Mouse (Mus musculus) cerebellum, adult 2 months (tissue): ENCODE measurements around the gene St6galnac3.

Source experiments
- CTCF ChIP-seq: fragments of 200-500 bp; IDR thresholded peaks from 2 replicates; pipeline ENCODE4 v1.5.1; 2011; ENCODE audit warnings: low read depth, mild to moderate bottlenecking, control low read depth, low read length, moderate library complexity, borderline replicate concordance; ENCODE audit not compliant: insufficient read depth
- POLR2A ChIP-seq: fragments of 200-500 bp; IDR thresholded peaks from 2 replicates; pipeline ENCODE4 v1.6.1; 2011; ENCODE audit warnings: low read length, control low read depth, borderline replicate concordance; ENCODE audit not compliant: insufficient read depth

- TF ChIP-seq CTCF (no peak), POLR2A (no peak)
Observed at GRCm38 (mm10) chr3:153485176-153485575, 239.8 kb downstream of the St6galnac3 start.
